Mouse (Mus musculus) embryo, embryonic 11 days (tissue): ENCODE results near the gene Lamtor4.
"Not testable (repeated sequence)": the region's sequence is repeated elsewhere in the genome, so short reads cannot be mapped to it uniquely, and the experiment has no call there.

Experiments
- DNase-seq: peaks from one replicate; pipeline ENCODE4 v3.0.0-alpha.2; 2015

Gene Lamtor4

DNA sequence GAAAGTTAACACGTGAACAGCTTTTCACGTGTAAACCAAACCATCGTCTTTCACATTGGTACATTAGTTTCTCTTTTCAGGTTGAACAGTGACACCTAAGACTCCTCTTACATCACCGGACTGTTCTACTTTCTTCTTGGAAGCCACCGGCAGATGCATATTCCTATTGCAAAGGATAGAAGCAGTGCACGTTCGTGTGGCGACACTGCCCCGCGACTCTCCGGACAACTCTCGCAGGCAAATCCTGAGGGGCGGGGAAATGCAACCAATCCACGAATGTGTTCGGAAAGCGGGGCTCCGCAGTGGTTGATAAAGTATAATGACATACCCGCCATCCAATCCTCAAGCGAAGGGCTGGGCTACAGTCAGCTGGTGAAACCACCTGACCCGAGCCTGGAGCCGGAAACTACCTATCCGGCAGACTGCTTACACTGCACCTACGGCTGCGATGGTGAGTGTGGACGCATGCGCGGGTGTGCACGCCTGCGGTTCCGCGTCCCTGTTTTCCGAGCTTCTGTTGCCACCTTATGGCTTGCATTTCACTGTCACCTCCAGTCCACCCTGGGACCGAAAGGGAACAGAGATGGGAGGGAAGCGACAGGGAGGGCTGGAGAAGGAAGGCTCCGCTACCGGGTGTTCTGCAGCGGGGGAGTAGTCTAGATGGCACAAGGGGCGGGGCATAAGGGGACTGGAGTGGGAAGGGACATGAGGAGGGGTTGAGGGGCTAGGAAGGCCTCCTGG lies at the start of gene Lamtor4:
Lamtor4 (plus strand) TSS at position 130 of the 741 bp plus-strand sequence.
- DNase-seq = peak; percentile 97

DNA sequence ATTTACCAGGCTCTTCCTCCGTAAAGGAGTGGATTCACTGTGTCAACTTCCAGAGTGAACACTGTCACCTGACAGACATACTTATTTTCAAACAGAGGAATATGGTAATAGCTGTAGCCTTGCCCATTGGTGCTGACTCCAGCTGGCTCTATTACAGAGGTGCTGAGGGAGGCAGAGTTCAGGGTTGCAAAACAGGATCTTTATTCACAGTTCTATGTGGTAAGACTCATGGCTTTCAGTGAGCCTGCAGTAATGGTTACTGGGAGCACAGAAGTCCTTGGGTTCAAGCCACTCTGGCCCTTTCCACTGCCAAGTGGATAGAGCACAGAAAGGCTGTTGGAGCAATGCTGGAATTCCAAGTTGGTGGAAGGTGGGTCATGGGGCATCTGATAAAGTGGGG lies 48.0 kb upstream of the Lamtor4 start:
- DNase-seq = no peak

DNA sequence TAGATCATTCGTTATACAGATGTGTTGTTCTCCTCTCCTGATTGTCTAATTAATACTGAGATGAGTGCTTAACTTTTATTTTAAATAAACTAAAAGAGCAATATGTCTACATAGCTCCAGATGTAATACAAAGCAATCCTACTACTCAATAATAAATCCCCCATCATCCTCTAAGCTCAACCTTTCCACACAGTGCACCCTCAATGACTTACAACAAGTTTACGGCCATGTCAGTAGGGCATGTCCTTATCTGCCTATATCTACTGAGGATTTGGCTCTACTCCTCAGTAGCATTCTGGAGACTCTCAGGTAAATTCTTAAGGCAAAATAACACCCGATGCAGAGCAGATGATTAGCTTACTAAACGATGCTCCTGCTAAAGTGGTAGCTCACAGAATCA lies 47.4 kb upstream of the Lamtor4 start:
- no peak for DNase-seq

DNA sequence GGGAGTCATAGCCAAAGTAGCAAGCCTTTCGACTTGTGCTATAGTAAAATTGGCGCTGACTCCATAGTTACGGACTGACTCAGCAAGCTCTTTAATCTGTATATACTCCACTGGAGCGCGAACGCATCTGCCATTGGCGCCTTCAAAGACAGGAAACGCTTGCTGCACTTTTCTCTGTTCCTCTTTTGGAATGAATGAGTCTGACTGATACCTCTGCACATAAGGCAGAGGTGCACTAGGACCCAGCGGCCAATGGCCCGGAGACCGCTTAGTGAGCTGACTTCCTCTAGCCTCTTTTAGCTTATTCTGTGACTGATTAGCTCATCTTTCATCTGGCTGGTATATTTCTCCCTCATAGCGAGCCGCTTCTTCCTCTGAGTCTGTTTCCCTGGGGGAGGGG lies 38.6 kb upstream of the Lamtor4 start:
- not testable (repeated sequence) for DNase-seq

DNA sequence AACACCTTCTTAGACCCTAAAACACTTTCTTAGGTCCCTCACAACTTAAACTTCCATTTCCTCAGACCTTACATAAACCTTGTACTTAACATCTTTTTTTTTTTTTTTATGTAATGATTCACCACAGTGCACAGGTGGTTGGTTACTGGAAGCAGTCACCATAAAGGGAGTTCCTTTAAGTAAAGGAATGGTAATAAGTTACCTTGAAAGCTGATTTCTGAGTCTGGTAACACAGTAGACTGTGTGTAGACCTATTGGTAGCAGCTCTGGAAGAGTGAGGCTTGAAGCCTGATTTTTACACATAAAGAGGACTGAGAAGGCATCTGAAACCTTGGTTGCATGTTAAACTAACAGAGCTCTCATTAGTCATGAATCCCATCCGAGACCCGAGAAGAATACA lies 35.4 kb upstream of the Lamtor4 start:
- no peak for DNase-seq

DNA sequence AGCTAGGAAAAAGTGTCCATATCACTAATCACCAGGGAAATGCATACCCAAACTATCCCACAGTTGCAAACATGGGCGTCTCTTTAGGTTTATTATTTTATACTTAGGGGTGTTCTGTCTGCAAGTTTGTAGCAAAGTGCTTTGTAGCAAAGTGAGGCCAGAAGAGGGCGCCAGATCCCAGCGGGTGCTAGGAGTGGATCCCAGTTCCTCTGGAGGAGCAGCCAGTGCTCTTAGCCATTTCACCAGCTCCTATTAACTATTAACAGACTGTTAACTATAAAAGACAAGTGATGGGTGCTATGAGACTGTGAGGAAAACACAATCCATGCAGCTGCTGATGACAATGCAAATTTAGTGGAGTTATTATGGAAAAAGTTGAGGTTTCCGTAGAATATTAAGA lies 33.2 kb upstream of the Lamtor4 start:
- peak; percentile 78 for DNase-seq

DNA sequence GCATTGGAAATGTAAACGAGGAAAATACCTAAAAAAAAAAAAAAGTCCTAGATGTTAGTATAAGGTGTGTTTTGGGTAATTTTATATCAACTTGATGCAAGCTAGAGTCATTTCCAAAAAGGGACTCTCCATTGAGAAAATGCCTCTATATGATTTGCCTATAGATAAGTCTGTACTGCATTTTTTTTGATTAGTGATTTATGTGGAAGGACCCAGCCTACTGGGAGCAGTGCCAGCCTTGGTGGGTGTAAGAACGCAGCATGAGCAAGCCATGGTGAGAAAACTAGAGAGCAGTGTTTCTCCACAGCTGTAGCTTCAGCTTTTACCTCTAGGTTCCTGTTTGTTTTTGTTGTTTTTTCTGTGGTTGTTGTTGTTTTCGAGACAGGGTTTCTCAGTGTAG lies 32.0 kb upstream of the Lamtor4 start:
- DNase-seq = no peak

DNA sequence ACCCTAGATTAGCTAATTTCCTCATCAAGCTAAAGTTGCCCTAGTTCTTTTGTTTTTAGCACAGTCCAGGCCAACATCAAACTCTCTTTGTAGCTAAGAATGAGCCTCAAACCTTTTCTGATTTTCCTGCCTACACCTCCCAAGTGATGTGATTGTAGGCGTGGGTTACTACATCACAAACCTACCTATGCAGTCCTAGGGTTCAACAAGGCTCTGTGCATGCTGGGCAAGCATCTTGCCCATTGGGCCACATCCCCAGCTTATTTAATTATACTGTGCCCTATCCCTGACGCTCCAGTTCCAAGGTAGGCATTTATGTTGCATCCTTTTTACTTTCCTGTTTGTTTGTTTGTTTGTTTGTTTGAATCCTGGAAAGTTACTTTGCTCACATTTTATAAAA lies 29.6 kb upstream of the Lamtor4 start, which contains the start of gene Nxpe5:
Nxpe5 (plus strand) TSS at position 199 of the 400 bp plus-strand sequence.
- no peak for DNase-seq

DNA sequence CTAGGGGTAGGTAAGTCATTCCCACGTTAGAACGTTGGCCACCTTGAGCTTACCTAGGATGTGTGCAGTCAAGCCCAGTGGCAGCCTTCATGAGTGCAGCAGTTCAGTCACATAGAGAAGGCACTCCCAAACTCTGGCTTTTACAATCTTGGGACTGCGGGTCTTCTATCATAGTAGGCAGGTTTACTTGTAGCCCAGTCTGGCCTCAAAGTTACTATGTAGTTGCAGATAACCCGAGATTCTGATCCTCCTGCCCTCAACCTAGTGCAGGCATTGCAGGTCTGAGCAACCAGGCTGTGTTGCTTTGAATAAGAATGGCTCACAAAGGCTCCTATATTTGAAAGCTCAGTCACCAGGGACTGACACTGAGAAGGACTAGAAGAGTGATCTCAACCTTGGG lies 28.8 kb upstream of the Lamtor4 start:
- DNase-seq = no peak

DNA sequence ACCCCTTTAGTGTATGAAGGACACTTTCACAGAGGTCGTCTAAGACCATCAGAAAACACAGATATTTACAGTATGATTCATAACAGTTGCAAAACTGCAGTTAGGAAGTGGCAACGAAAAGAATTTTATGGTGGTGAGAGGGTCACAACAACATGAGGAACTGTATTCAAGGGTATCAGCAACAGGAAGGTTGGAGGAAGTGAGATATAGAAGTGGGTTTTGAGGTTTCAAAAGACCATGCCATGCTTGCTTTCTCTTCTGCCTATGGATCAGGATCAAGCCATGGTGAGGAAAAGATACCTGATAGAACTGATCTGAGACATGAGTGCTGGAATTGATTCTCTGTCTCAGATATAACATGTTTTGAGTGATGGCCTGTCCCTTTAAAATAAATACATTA lies 27.9 kb upstream of the Lamtor4 start:
- DNase-seq = no peak

DNA sequence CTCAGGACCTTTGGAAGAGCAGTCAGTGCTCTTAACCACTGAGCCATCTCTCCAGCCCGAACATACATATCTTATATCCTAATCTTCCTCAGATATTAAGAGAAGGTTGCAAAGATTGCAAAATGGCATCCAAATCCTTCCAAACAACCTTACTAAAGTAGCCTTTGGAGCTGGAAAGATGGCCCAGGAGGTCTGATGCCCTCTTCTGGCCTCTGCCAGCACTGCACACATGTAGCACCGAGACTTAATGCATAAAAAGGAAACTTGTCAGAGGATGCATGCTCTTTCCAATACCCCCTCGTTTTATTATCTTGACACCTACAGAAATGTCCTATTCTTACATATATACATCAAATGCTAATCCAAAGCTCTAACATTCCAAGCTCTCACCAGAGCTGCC lies 27.3 kb upstream of the Lamtor4 start:
- DNase-seq = peak; percentile 10

DNA sequence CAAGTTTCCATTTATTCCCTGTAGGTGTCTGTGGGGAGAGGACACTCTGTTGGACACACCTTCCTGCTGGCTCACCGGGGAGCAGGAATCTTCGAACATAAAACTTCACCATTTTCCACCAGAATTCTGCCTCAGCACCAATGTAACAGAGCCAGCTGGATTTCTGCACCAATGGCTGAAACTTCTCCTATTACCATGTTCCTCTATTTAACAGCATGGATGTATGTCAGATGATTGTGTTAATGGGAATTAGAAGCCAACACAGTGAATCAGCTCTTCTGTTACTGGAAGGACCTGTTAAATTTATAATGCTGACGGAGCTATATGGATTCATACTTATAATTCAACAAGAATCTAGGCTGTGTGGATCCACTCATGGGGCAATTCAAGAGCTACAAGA lies 25.8 kb upstream of the Lamtor4 start:
- no peak for DNase-seq

DNA sequence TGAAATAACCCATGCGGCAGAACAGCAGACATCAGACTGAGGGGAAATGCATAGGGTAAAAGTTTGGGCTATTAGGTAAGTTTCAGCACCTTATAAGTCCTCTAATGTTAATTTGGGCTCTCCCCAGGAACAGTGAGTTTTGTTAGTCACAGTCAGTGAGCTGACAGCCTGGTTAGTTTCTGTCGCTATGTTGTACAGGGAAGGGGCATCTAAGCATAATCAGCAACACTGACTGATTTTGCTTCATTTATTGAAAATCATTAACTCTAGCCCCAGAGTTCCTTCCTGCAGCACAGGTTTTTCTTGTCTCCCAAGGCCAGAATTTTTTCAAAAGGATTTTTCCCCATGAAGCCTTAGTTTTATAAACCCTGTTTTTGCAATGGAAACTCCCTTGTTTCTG lies 21.5 kb upstream of the Lamtor4 start:
- no peak for DNase-seq

DNA sequence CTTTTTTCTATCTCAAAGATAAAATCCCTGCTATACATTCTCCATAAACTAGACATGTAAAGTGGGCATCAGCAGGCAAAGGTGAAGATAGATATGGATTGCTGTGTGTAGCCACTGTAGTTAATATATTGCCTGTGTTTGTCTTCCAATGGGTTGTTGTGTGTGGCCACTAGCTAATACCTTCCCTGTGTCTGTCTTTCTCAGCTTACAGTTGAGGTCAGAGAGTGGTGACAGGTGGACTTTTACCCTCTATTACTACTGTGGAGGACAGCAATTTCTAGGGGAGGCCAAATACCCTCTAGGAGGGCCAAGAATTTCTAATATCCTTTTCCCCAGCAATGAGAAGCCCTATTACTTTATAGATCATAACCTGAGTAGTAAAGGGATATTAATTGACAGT lies 21.1 kb upstream of the Lamtor4 start:
- DNase-seq = no peak

DNA sequence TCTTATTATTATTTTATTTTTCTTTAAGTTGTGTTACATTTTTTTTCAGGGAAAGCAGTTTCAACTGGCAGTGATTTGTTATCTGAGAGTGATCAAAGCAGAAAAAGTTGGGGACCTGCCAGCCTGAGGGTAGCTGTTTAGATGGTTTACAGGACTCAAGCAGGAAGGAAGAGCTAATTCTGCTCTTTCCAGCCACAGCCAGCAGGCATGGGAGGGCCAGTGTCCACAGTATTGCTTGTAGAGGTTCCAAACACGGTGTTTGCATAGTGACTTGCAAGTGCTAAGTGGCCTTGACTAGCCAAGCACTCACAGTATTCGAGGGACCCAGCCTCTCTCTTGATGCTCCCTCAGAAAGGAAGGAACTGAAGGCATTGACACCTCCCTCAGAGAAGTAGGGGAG lies 13.8 kb upstream of the Lamtor4 start:
- DNase-seq = no peak

DNA sequence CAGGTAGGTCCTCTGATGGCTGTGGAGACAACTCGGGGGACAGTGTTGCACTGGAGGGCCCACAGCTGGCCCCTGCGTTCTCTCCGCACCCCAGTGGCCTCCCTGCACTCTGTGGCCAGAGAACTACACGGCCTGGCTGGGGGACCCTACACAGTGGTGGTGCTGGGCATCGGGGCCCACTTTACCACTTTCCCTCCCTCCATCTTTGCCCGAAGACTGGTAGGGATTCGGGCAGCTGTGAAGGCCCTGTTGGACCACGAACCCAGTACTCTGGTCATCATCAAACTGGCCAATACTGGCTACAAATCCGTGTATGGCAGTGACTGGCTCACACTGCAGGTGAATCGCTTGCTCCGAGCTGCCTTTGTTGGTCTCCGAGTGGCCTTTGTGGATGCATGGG lies 4.1 kb upstream of the Lamtor4 start:
- DNase-seq = no peak

DNA sequence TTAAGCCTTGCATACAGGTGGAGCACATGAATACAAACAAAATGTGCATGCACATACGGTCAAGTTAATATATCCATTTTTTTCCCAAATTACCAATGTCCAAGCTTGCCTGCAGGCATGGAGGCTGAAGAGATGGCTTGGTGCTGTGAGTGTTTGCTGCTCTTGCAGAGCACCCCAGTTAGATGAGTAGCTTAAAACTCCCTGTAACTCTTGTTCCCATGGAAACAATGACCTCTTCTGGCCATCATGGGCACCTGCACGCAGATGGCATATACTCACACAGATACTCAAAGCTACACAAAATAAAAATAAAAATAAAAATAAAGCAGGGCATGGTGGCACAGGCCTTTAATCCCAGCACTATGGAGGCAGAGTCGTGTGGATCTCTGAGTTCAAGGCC lies 2.2 kb upstream of the Lamtor4 start:
- no peak for DNase-seq

DNA sequence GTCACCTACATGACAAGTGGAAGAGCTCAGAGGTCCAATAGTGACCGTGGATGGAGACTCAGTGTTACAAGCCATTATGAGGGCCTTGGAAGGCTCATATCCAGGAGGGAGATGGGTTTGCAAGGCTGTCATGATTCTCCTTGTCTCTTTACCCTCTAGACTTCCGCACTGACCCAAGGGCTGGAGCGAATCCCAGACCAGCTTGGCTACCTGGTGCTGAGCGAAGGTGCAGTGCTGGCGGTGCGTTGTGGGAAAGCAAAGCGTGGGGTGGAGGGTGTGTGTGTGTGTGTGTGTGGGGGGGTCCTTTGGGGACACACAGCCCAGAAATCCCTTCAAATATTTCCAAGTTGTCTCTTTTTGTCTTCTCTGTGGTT lies 799 bp downstream of the Lamtor4 start:
- DNase-seq = no peak

DNA sequence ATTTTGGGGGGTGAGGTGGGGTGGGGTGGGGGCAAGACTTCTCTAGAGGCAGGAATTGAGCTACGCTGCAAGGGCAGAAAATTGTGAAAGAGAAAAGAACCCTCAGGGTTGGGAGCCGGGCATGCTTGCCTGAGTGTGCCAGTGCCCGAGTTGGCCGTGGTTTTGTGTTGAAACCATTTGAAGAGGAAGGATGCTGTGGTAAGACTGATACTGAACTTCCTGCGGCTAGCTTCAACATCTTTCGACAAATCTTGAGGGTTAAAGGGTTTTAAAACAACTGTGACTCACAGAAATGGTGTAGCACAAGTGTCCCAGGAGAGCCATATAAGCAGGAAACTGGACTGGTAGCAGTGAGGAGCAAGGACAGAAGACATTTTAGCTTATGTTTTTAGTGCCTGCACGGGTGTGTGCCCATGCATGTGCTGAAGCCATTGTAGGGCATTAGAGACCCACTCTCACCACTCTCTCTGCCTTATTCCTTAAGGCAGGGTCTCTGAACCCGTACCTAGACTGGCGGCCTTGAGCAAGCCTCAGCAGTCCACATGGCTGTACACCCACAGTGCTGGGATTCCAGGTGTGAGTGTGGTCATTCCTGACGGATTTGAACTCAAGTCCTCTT lies 1.8 kb downstream of the Lamtor4 start:
- no peak for DNase-seq

DNA sequence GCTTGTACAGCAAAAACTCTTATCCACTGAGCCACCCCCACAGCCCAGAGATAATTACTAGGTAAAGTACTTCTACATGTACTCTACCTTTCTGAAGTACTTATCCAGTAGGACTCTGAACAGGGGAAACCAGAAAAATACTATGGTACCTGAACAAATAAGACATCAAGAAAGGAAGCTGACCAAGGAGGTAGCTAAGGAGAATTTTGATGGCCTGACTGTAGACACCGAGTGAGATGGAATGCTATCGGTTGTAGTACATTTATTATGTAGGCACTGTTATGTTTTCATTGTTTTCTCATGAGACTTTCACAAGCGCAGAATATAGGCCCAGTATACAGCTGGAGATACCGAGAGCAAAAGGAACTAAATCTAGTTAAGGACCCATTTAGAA lies 2.3 kb downstream of the Lamtor4 start:
- no peak for DNase-seq

DNA sequence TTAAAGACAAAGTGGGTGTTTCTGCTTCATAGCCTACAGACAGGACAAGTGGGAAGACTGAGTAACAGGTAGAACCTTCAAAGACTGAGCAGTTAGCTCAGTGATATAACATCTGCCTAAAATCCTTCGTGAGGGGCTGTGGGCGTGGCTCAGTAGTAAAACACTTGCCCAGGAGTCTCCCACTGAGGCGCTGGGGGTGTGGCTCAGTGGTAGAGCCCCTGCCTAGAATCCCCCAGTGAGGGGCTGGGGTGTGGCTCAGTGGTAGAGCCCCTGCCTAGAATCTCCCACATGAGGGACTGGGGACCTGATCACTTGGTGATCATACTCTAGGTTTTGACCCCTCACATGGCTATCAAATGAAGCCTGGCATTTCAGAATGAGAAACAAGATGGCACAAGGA lies 2.8 kb downstream of the Lamtor4 start:
- no peak for DNase-seq

DNA sequence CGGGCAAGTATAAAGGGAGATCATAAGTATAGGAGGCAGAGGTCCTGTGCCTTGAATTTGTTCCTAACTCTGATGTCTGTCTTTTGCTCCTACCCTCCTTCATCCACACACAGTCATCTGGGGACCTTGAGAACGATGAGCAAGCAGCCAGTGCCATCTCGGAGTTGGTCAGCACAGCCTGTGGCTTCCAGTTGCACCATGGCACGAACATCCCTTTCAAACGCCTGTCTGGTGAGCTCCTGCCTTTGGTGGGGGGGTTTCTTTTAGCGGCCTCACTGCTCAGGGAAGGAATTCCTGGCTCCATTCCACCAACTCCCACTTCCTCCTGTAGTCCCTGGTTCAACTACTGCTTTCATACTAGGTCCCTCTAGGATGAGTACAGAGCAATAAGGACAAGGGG lies 3.3 kb downstream of the Lamtor4 start:
- no peak for DNase-seq

DNA sequence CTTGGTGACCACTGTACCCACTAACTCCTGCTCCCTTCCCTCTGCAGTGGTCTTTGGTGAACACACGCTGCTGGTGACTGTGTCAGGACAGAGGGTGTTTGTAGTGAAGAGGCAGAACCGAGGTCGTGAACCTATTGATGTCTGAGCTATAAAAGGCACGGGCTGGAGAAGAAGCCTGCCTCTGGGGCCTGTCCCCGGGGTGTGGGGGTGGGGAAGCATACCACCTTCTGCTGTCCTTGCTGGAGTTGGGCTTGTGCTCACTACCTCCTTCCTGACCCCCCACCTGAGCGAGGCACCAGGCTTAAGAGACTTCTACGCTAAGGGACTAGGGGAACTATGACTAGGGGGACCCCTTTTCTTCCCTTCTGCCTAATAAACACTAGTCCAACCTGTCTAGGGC lies 3.7 kb downstream of the Lamtor4 start:
- DNase-seq = no peak

DNA sequence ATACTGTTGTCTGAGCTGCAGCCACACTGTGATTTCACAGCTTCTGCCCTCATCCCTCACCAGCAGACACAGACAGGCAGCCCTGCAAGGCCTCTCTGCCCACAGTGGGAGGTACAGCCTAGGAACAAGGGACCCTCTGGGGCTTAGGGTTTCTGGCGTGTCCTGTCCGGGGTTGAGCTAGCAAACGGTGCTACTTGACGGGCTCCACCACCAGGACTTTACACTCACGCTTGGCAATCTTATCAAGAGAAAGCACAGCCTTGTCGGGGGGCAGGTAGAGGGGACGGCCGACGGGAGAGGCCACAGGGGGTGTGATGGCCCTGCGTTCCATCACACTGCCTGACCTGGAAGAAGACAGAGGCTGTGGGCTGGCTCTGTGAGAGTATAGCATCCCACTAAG lies 4.8 kb downstream of the Lamtor4 start:
- no peak for DNase-seq

DNA sequence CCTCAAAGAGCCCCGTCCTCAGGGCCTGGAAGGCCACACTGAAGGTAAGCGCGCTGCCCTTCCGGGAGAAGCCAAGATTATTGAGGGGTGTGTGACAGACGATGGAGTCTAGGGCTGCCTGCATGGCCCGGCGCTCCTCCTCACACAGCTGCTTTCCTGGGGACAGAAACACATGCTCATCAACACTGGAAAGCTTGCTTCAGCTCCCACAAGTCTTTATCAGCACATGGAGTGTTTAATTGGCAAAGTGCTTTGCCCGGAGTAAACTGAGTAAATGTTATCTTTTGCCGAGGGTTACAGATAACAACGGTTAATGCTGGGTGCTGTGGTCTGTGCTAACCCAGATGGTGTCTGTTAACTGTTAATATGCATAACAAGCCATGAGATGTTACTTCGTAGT lies 5.6 kb downstream of the Lamtor4 start:
- no peak for DNase-seq
